Mouse (Mus musculus) CD4-positive, CD25-positive, alpha-beta regulatory T cell, adult 2 months (primary cell): ENCODE data around the gene Dnase1l2.

Experiments
- DNase-seq: peaks from one replicate; pipeline ENCODE4 v3.0.0-alpha.2; 2012; ENCODE audit warnings: low read depth, low spot score

Dnase1l2 gene

GRCm38 (mm10) chr17:24442632-24443155 is at the start of gene Dnase1l2:
Dnase1l2 (minus strand) TSS chr17:24443105.
- no peak for DNase-seq

- no peak for DNase-seq
Observed at GRCm38 (mm10) chr17:24490399-24490798, 47.5 kb upstream of the Dnase1l2 start.

- no peak for DNase-seq
Observed at GRCm38 (mm10) chr17:24489265-24490030, 46.5 kb upstream of the Dnase1l2 start.

- peak; percentile 57 for DNase-seq
Observed at GRCm38 (mm10) chr17:24488662-24489264, 45.9 kb upstream of the Dnase1l2 start.

GRCm38 (mm10) chr17:24488186-24488661 is 45.3 kb upstream of the Dnase1l2 start, which contains the start of gene Caskin1:
Caskin1 (plus strand) TSS chr17:24488601.
- peak; percentile 35 for DNase-seq

- DNase-seq: peak; percentile 29
Observed at GRCm38 (mm10) chr17:24485090-24485860, 42.4 kb upstream of the Dnase1l2 start.

GRCm38 (mm10) chr17:24483495-24483894 is 40.6 kb upstream of the Dnase1l2 start:
- no peak for DNase-seq

GRCm38 (mm10) chr17:24481027-24481815 is 38.3 kb upstream of the Dnase1l2 start:
- DNase-seq: no peak

GRCm38 (mm10) chr17:24480201-24480826 is 37.4 kb upstream of the Dnase1l2 start:
- no peak for DNase-seq

- no peak for DNase-seq
Observed at GRCm38 (mm10) chr17:24479431-24479830, 36.5 kb upstream of the Dnase1l2 start.

- DNase-seq: peak; percentile 98
Observed at GRCm38 (mm10) chr17:24478663-24479380, 35.9 kb upstream of the Dnase1l2 start, which contains the start of gene Mlst8. Mlst8 (minus strand) TSS chr17:24479078.

- peak; percentile 23 for DNase-seq
Observed at GRCm38 (mm10) chr17:24477985-24478600, 35.2 kb upstream of the Dnase1l2 start.

- no peak for DNase-seq
Observed at GRCm38 (mm10) chr17:24477053-24477984, 34.4 kb upstream of the Dnase1l2 start.

GRCm38 (mm10) chr17:24476022-24476776 is 33.3 kb upstream of the Dnase1l2 start:
- no peak for DNase-seq

GRCm38 (mm10) chr17:24475586-24475985 is 32.7 kb upstream of the Dnase1l2 start:
- no peak for DNase-seq

- no peak for DNase-seq
Observed at GRCm38 (mm10) chr17:24474557-24474956, 31.7 kb upstream of the Dnase1l2 start.

GRCm38 (mm10) chr17:24473612-24474275 is 30.8 kb upstream of the Dnase1l2 start, which contains the start of gene Bricd5:
Bricd5 (plus strand) TSS chr17:24473884.
- no peak for DNase-seq
